Mouse (Mus musculus): ENCODE measurements around the gene Folr2.

Folr2 gene

DNA sequence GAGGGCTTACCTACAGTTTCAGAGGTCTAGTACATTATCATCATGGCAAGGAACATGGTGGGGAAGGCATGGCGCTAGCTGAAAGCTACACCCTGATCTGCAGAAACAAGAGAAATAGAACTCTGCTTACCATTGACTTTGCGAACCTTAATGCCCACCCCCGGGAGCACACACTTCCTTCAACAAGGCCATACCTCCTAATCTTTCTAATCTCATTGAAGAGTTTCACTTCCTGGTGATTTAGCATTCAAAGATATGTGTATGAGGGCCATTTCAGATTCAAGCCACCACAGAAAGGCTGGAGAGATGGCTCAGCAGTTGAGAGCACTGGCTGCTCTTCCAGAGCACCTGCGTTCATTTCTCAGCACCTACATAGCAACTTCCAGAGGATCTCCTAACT is at the start of gene Folr2:
TSS of gene Folr2 (minus strand) at position 101 of the 400 bp plus-strand sequence.
- no peak for DNase-seq

DNA sequence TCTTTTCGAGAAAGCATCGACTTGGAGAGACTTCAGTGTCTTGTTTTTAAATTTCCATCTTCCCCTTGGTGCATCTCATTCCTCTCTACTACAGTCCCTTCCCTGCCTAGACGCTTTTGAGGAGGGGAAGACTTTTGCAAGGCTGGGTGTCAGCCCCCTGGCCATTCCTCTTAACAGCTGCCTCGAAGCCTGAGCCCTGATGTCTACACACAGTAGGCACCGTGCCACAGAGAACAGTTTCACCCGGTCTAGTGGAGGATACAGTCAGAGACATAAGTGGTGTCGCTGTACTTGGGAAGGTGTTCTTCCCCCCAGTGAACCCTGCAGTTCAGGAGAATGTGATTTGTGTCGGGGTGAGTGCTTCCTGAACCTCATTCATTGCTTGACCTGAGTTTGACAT is 49.7 kb upstream of the Folr2 start:
- DNase-seq: peak in 1 of 2 experiments; percentile 40

DNA sequence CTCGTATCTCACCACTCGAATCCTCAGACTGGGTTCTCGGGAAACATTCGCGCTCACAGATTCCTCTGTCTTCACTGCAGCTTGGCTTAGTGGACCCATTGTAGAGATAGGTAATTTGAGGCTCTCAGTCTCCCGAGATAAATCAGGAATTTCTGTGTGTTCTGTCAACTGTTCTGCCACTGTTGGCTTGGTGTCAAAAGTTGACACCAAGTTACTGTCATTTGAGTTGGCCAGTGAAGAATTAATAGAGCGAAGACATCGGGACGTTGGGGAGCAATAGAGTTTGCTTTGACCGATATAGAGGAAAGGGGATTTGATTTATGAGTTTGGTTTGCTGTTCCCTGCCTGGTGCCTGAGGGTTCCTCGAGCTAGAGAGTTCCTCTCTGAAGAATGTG is 49.3 kb upstream of the Folr2 start, which contains the start of gene Tomt:
TSS of gene Tomt (minus strand) at position 73 of the 395 bp plus-strand sequence.
- no peak for DNase-seq

DNA sequence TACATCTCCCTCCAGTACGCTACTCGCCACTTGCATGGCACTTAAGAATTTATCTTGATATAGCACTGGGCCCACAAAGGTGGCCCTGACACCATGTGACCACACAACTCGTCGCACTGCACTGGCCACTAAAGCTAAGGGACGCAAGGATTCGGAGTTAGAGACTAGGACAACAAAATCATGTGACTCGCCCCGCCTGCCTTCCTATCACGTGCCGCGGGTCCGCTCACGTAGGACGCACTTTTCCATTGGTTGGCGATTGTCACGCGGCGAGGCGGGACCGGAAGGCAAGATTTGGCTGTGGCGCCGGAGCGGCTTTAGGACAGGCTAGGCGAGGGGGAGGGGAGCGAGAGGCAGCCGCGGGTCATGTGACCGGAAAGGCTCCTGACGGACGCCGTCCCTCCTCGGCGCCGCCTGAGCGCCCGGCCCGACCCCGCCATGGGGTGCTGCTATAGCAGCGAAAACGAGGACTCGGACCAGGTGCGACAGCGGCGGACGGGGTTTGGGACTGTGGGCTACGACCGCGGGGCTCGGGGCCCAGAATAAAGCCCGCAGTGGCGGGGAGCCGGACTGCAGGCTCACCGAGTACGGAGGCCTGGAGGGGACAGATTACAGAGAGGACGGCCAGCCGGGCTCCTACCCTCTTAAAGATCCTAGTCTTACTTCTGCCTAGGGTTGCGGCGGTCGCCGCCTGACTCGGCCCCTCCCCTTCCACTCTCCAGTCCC is 48.7 kb upstream of the Folr2 start, which contains the start of gene Lamtor1:
TSS of gene Lamtor1 (plus strand) at position 344 of the 726 bp plus-strand sequence.
- peak; percentile 99 to 100 for DNase-seq

DNA sequence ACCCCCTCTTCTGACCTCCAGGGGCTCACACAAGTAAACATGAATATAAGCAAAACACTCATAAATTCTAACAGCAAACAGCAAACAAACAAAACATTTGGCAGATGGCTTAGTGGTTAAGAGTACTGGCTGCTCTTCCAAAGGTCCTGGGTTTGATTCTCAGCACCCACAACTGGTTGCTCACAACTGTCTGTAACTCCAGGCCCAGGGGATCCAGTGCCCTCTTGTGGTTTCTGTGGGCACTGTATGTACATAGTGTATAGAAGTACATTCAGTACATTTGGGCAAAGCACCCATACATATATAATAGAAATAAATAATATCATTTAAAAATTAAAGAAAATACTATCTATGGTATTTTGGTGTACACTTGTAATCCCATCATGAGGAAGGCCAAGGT is 45.9 kb upstream of the Folr2 start:
- no peak for DNase-seq

DNA sequence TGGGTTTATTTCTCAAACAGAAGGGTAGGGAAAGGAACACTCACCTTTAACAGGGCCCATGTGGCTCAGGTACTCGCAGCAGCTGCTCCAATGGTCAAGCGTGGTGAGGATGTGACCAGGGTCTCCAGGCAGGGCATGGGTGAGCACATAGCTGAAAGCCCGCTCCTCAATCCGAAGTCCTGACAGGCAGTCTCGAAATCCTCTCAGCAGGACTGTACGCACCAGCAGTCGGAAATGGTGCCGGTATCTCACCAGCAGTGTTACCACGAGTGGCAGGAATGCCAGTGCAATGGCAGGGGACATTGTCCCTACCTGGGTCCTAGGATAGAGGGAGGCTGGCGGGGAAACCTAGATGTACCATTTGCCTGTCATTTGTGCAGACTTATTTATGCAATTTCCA is 45.0 kb upstream of the Folr2 start:
- DNase-seq: no peak

DNA sequence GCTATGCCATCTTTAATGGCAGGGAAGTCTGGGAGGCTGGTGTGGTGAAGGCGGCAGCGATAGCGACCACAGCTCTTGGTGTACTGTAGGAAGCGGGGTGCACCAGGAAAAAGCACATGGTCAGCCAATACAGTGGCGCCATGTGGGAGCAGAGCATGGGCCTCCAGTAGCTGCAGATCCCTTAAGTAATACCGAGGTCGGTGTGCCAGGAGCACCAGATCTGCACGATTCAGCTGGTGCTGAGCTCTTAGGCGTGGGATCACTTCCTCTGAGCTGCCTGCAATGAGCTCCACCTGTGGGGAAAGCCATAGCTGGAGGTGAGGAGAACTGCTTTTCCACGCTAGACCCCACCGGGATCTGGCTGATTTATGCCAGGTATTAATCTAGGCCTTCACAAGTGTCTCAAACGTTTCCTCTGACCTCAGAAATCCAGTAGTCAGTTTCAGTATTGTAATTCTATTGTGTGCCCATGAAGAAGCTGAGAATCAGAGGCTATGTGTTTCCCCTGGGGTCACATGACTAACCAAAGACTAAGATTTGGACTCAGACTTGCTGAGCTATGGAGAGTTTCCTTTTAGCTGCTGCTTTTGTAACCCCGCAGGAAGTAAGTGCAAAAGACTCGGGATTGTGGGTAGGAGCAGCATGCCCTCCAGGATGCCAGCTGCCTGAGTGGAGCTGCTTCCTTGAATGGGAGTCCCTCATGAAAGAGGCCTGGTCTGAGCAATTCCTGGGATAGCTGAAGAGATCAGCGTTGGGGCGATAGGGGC is 43.5 kb upstream of the Folr2 start:
- DNase-seq: no peak

DNA sequence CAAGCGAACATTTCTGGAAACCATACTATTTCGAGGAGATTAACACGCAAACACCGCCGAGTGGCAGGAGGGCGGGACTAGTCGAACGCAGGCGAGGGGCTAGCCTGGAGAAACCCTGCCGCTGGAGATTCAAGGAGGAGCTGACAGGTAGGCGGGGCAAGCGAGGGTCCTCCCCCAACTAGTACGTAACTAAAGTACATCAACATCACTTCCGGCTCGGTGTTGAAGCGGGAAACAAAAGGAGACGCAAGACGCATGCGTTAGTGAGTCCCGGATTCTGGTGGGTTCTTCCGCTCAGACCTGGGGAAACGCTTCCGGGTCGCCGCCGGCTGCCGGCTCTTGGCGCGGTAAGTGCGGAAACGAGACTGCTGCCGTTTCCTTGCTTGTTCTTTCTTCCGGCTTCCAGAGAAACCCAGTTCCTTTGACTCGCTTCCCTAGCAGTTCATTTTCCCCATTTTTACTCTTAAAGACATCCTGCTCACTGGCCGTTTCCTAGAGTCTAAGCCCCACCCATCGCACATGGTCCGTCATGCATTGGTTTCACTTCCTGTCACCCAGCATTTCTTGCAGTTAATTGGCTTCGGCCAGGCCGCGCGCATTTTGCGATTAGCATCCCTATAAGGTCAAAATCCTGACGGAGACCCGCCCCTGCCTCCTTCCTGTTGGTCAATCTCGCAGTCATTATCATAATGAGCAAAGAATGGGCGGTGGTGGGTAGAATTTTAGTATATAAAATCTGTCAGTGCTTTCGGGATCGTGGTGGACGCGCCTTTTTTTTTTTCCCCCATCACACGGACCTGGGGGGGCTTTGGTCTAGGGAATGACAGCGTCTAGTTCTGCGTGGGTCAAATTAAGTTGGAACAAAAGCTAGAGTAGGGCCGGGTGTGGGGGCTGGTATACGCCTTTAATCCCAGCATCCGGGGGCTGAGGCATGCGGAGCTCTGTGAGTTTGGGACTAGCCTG is 39.4 kb upstream of the Folr2 start:
- DNase-seq: peak; percentile 95 to 96

DNA sequence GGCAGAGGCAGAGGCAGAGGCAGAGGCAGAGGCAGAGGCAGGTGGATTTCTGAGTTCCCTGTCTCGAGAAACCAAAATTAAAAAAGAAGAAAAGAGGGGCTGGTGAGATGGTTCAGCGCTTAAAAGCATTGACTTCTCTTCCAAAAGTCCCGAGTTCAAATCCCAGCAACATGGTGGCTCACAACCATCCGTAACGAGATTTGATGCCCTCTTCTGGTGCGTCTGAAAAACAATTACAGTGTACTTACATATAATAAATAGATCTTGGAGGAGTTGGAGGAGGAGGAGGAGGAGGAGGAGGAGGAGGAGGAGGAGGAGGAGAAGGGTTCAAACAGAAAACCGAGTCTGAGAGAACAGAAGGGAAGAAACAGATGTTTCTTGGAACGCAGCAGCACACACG is 38.7 kb upstream of the Folr2 start:
- no peak for DNase-seq

DNA sequence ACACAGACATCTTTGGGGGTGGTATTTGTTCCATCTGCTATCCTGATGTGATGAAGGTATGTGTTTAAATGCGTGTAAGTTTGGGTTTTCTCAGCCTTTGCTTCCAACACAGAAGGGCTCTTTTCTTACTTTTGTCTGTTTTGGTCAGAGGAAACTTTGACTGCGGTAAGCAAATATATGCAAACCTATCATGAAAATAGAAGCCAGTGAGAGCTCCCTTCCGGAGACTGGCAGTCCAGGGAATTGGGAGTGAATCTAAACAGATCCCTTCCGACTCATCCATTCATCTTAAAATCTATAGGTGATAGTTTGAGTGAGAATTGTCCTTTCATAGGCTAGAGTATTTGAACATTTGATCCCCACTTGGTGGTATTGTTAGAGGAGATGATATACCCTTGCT is 31.5 kb upstream of the Folr2 start:
- no peak for DNase-seq

DNA sequence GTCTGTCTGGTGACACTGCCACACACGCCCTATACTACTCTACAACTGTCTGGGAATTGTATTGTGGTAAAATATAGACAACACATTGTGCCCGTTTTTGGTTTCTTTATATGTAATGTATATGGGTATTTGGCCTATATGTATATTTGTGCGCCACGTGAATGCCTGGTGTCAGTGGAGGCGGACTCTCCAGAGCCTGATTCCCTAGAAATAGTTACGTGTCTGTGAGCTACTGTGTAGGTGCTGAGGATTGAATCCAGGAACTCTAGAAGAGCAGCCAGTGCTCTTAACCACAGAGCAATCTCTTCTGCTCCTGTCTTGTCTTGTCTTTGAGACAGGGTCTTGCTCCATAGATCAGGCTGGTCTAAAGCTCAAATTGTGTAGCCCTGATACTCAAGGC is 29.3 kb upstream of the Folr2 start:
- DNase-seq: no peak

DNA sequence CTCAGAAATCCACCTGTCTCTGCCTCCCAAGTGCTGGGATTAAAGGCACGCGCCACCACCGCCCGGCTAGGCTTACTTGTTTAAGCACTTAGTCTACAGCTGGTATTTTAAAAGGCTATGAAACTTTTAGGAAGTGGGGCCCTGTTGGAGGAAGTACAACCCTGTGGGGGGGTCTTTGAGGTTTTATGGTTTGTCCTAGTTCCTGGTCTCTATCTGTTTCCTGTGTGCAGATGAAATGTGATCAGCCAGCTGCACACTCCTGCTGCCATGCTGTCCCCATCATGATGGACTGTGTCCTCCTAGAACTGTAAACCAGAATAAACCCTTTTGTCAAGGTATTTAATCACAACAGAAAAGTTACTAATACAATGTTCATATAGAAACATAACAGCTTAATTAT is 27.2 kb upstream of the Folr2 start:
- no peak for DNase-seq

DNA sequence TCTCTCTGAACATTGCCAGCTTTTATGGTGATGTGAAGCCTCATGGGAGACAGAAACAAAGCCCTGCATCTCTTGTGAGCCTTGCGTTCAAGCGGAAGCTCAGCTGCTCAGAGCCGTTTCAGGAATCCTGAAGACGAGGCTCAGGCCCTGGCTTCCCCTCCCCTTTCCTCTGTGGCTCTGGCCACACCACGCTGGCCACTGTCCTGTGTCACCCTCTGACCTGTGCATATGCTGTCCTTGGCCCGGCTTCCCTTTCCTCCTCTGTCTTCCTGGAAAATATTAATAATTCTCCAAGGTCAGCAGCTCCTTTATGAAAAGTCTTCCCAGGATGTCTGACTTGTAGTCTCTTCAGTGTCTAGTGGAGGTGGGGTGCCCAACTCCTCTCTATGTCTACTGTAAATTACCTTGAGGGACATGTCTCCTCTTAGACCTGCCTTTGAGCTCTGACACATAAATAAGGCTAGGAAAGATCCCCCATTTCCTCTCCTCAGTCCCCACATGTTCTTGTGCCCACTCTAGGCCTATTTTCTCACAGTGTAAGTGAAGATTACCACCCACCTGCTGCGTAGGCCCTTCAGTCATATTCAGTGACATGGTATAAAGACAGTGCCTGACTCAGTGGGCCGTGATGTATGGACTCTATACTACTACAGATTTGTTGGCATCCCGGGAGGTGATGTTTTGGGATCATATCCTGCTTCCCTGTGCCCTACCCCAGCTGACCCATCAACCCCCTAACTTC is 25.6 kb upstream of the Folr2 start:
- DNase-seq: no peak

DNA sequence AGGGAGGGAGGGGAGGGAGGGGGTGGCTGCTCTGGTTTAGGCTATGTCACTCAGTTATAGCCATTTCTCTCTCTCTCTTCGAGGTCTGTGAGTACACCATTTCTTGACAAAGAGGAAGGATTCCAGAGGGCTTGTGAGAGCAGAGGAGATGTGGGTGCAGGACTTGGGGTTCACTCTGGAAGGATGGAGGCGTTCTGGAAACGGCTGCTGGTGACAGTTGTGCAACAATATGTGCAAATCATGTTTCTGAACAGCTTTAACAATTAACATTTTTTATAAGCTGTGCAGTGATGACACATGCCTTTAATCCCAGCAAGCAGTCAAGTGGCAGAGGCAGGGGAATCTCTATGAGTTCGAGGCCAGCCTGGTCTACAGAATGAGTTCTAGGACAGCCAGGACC is 23.9 kb upstream of the Folr2 start:
- DNase-seq: no peak

DNA sequence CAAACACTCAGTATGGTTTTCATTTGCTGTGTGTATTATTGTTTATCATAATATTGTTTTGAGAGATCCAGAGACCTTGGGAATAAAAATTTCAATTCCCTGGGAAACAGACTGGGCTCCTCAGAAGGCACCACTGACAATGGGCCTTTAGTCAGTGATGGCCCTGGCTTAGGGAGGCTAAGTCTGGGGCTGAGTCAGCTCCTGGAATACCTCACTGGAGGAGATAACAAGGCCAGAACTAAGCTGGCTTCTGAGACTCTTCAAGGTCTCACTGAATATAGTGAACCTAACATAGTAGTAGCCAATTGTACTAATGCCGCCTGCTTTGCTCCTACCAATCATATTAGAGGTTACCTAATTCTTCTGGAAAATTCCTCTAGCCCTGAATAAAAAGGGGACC is 19.0 kb upstream of the Folr2 start:
- no peak for DNase-seq

DNA sequence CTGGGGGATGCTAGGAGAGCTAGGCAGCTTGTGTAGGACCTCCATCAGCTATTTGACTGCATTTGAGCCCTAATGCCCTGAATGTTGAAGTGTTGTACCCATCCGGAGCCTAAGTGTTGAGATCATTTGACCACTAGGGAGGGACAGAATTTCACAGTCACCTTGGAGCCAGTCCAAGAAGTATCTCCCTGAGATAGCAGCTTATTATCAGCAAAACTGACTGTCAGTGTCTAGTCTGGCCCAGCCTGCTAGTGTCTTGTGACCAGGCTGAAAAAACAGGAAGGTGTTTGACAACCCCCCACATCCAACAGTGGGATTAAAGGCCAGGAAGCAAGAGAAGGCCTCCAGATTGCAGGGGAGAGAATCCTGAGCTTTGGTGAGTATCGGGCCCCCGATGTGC is 14.3 kb upstream of the Folr2 start:
- no peak for DNase-seq

DNA sequence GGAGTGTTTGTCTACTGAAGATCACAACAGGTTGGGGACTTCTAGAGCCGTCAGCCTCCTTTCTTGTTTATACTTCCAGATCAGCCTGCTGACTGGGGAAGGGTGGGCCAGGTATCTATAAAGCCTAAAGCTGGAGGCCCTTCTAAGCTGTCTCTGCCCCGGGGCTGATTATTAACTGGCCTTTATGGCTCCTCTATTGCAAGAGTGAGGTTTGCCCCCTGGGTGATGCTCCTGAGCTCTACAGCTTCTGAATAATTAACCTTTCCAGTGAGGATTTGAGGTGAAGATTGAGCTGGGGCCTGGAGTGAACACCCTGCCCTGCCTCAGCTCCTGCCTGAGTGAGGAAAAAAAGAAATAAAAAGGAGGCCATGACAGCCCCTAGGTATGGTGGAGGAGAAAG is 13.6 kb upstream of the Folr2 start, which contains the start of gene Folr1:
TSS of gene Folr1 (minus strand) at position 160 of the 400 bp plus-strand sequence.
- no peak for DNase-seq

DNA sequence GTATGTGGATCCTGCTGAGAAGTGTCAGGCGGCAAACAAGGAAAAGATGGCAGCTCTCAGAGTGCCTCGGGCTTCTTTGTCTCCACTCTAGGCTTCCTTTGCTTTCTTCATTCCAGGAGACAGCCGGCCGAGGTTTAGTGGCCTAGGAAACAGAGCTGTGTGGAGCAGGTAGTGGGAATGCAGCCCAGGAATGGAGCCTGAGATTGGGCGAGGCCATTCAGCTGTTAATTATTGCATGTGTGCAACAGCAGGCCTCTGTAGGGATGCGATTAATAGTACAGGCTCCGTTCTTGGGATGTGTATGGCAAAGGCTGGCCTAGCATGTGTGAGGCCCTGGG is 12.1 kb upstream of the Folr2 start:
- DNase-seq: peak in 1 of 2 experiments; percentile 24

DNA sequence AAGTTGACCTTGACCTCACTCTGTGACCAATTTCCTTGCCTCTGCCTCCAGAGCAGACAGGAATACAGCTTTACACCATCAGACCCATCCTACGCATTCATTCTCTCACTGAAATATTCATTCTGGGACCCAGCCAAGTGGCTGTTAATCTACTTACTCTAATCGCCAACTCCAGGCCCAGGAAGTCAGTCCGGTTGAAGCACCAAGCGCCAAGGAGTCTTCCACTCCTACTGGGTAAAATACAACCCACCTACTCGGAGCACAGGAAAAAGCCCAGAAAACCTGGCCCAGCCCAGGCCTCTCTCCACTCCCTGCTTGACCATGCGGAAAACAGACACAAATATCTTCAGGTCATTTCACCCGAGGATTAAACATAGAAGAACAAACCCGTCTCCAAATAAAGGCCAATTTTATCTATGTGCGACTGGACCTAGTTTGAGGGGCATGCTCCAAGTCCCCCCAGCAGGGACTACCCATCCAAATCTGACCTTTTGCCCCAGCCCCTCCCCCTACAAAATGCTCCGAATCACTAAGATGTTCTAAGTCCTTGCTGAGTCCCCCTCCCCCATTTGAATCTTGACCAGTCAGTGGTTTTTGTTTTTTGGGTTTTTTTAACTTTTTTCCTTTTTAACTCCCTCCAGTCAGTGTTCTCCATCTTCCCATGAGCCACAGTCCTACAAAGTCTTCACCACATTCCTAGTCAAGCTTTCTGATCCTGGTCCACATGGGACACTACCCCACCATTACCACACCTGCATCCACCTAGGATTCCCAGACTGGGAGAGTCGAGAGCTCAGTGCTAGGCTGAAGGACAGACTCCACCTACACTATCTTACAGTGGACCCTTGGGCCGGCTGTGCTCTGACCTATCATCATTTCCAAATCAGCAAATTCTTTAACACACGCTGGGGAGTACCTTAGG is 11.5 kb upstream of the Folr2 start:
- peak in 1 of 2 experiments; percentile 10 for DNase-seq

DNA sequence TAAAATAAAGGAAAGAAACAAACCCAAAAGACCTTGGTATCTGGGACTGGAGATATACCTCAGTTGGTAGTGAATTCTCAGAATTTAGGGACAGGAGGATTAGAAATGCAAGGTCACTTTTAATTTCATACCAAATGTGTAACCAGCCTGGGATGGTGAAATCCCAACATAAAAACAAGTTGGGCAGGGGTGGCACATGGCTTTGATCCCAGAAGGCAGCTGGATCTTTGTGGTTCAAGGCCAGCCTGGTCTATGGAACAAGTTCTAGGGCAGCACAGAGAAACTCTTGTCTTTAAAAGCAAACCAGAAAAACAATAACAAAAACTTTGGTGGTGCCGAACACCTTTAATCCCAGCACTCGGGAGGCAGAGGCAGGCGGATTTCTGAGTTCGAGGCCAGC is 10.5 kb upstream of the Folr2 start:
- DNase-seq: no peak
